ENCODE assay signal across 8 mouse cellular contexts in the genomic region with DNA sequence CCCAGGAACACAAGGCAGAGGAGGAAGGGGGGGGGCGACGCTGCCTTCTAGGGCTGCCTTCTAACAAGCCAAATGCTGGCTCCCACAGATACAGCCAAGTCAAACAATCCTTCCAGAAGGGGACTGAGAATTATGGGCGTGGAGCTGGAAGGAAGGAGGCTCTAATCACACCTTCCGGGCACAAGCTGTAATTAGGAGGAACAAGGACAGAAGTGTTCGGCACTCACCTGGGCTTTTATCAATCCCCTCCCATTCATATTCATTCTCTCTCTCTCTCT. TPM values are rescaled to one million over a fixed set of nuclear protein-coding genes. Genes with fewer than 3 reads are reported as not detected.
DNase-seq lines count a peak whose midpoint lies in the region; ATAC-seq and TF ChIP-seq lines count a peak whose summit lies in the region.

No protein-coding gene starts in this region.

- no peak for TF ChIP-seq CTCF in kidney, adult 2 months (conservative IDR thresholded peaks at IDR 0.05; ENCODE audit: insufficient read depth, insufficient read length, low read depth, low read length)

- peak; percentile 36 for DNase-seq in kidney, postnatal 14 days
- DNase-seq in kidney, adult 2 months = no peak
- no peak for DNase-seq in forebrain, embryonic 14.5 days (ENCODE audit: low spot score)
- no peak for DNase-seq in layer of hippocampus, postnatal 36 days
- no peak for DNase-seq in left cerebral cortex, adult 9 months (ENCODE audit: low spot score in 2 of 2)
- no peak for DNase-seq in left cerebral cortex, postnatal 36 days (ENCODE audit: low spot score in 2 of 2)

- 11% methylated on average over 5 of the region's 5 CpGs for WGBS in kidney, adult 2 months
- WGBS in forebrain, embryonic 14.5 days = 5% methylated on average over 5 of the region's 5 CpGs
- WGBS in limb, embryonic 15.5 days = 1% methylated on average over 5 of the region's 5 CpGs
- 14% methylated on average over 5 of the region's 5 CpGs for WGBS in neural tube, embryonic 13.5 days

- no peak for ATAC-seq in forebrain, embryonic 14.5 days
- ATAC-seq in limb, embryonic 15.5 days (ENCODE audit: insufficient number of reproducible peaks, low FRiP score, low TSS enrichment, low read depth) = no peak
- no peak for ATAC-seq in neural tube, embryonic 13.5 days (ENCODE audit: low read depth)

- no peaks in the 10 kb centered on the region for H3K27me3 ChIP-seq in kidney, adult 2 months (replicated peaks; ENCODE audit: control insufficient read depth, insufficient read depth, low read length)
- H3K27me3 ChIP-seq in forebrain, embryonic 14.5 days (replicated peaks; ENCODE audit: control insufficient read depth, insufficient read depth, low read length) = no peaks in the 10 kb centered on the region
- H3K27me3 ChIP-seq in limb, embryonic 15.5 days = no peaks in the 10 kb centered on the region
- no peaks in the 10 kb centered on the region for H3K27me3 ChIP-seq in neural tube, embryonic 13.5 days

- no peaks in the 10 kb centered on the region for H3K9me3 ChIP-seq in forebrain, embryonic 14.5 days (replicated peaks; ENCODE audit: control insufficient read depth, low read length)
- H3K9me3 ChIP-seq in limb, embryonic 15.5 days = no peaks in the 10 kb centered on the region
- H3K9me3 ChIP-seq in neural tube, embryonic 13.5 days = no peaks in the 10 kb centered on the region

- H3K9ac ChIP-seq in forebrain, embryonic 14.5 days (ENCODE audit: low read length) = peak overlapping the region; percentile 38; the same call in 1 of the 2 replicates
- H3K9ac ChIP-seq in limb, embryonic 15.5 days = no peak overlapping the region
- H3K9ac ChIP-seq in neural tube, embryonic 13.5 days = peak overlapping the region; percentile 23; the same call in 1 of the 2 replicates

- intact Hi-C loops in left cerebral cortex, postnatal 36 days (cut with DNase I) = loop anchor here (5.0 kb wide), 1 partner anchor 39 kb away; no protein-coding TSS in a partner anchor

- H3K27ac ChIP-seq in kidney, adult 2 months (ENCODE audit: insufficient read depth, low read depth, low read length) = no peak overlapping the region
- H3K27ac ChIP-seq in forebrain, embryonic 14.5 days (ENCODE audit: low read depth, low read length) = peak overlapping the region; percentile 0; the same call in 1 of the 2 replicates
- peak overlapping the region; percentile 77 for H3K27ac ChIP-seq in limb, embryonic 15.5 days
- peak overlapping the region; percentile 38 for H3K27ac ChIP-seq in neural tube, embryonic 13.5 days (replicated peaks)

- no peak for TF ChIP-seq POLR2A in kidney, adult 2 months (IDR thresholded peaks at IDR 0.05; ENCODE audit: low read depth, low read length)

- H3K4me2 ChIP-seq in forebrain, embryonic 14.5 days (ENCODE audit: low read length) = peak overlapping the region; percentile 57
- H3K4me2 ChIP-seq in limb, embryonic 15.5 days = peak overlapping the region; percentile 65
- peak overlapping the region; percentile 63 for H3K4me2 ChIP-seq in neural tube, embryonic 13.5 days

- H3K4me1 ChIP-seq in kidney, adult 2 months (ENCODE audit: control insufficient read depth, insufficient read depth, low read length) = peaks cover 45% of the 10 kb centered on the region
- H3K4me1 ChIP-seq in forebrain, embryonic 14.5 days (ENCODE audit: control insufficient read depth, insufficient read depth, low read length) = peaks cover 68% of the 10 kb centered on the region
- peaks cover 80% of the 10 kb centered on the region for H3K4me1 ChIP-seq in limb, embryonic 15.5 days
- H3K4me1 ChIP-seq in neural tube, embryonic 13.5 days (replicated peaks) = peaks cover 99% of the 10 kb centered on the region

- no peak overlapping the region for H3K4me3 ChIP-seq in kidney, adult 2 months (ENCODE audit: insufficient read depth, low read depth, low read length)
- H3K4me3 ChIP-seq in forebrain, embryonic 14.5 days (ENCODE audit: low read depth, low read length) = no peak overlapping the region
- H3K4me3 ChIP-seq in limb, embryonic 15.5 days = peak overlapping the region; percentile 29
- peak overlapping the region; percentile 15; the same call in 1 of the 2 replicates for H3K4me3 ChIP-seq in neural tube, embryonic 13.5 days

- H3K36me3 ChIP-seq in kidney, adult 2 months (ENCODE audit: control insufficient read depth, insufficient read depth, low read length) = no peaks in the 10 kb centered on the region
- H3K36me3 ChIP-seq in forebrain, embryonic 14.5 days (ENCODE audit: control insufficient read depth, insufficient read depth, low read length) = no peaks in the 10 kb centered on the region
- no peaks in the 10 kb centered on the region for H3K36me3 ChIP-seq in limb, embryonic 15.5 days
- H3K36me3 ChIP-seq in neural tube, embryonic 13.5 days = no peaks in the 10 kb centered on the region

RNA-seq across cellular contexts. Expression of a gene that starts 53.1 kb away (rescaled TPM):
- polyA plus RNA-seq in kidney, adult 2 months (2012; rRNA removed) = 60.5 and 66.6 TPM in 2 replicates
- polyA plus RNA-seq in forebrain, embryonic 14.5 days (2014; fragmentation: Nextera tagmentation; extraction: Ambion mirVana) = 44.9 and 54.2 TPM in 2 replicates
- 121 and 130 TPM in 2 replicates for polyA plus RNA-seq in limb, embryonic 15.5 days (2015; fragmentation: Nextera tagmentation; extraction: Ambion mirVana)
- polyA plus RNA-seq in neural tube, embryonic 13.5 days (2015; fragmentation: Nextera tagmentation; extraction: Ambion mirVana) = 60.6 and 65.2 TPM in 2 replicates
- 10 to 100 TPM; 43.2 to 48.8 TPM for total RNA-seq in layer of hippocampus, postnatal 36 days (2021)
- 10 to 100 TPM; 58.5 to 68.8 TPM for total RNA-seq in left cerebral cortex, postnatal 36 days (2021)

Comparison
In these comparisons a context has a peak if more than half of its experiments do, and no peak if none do; other contexts are left out.
1. H3K4me3 ChIP-seq: peak in limb, embryonic 15.5 days (single experiment) and neural tube, embryonic 13.5 days (single experiment); none in kidney, adult 2 months (single experiment) and forebrain, embryonic 14.5 days (single experiment).
2. Peak in every context shown above with its lines, with median percentiles within 50 percentile points of each other: H3K4me2 ChIP-seq.